Mouse (Mus musculus) ES-Bruce4 (cell line): ENCODE data around the gene Apmap. TPM values are rescaled to one million over a fixed set of nuclear protein-coding genes. Genes with fewer than 3 reads are reported as not detected.

ENCODE experiments used
- H3K27ac ChIP-seq: 2 replicates; pipeline ENCODE4 v1.5.1; 2012; ENCODE audit warnings: low read length, inconsistent platforms; ENCODE audit not compliant: insufficient read depth
- H3K27me3 ChIP-seq: 2 replicates; pipeline ENCODE4 v1.6.1; 2012; ENCODE audit warnings: mild to moderate bottlenecking, low read length, inconsistent platforms; ENCODE audit not compliant: control insufficient read depth, poor library complexity, insufficient read depth, severe bottlenecking
- H3K36me3 ChIP-seq: 2 replicates; pipeline ENCODE4 v1.6.1; 2012; ENCODE audit warnings: inconsistent platforms, mild to moderate bottlenecking, low read length, moderate library complexity; ENCODE audit not compliant: control insufficient read depth, poor library complexity, insufficient read depth, severe bottlenecking
- H3K4me1 ChIP-seq: one replicate; pipeline ENCODE4 v1.8.1; 2011; ENCODE audit warnings: low read length; ENCODE audit not compliant: control insufficient read depth, insufficient read depth
- H3K4me3 ChIP-seq: 2 replicates; pipeline ENCODE4 v1.5.1; 2011; ENCODE audit warnings: low read depth, mild to moderate bottlenecking, low read length
- H3K9ac ChIP-seq: 2 replicates; pipeline ENCODE4 v1.6.1; 2012; ENCODE audit warnings: low read depth, mild to moderate bottlenecking, inconsistent platforms; ENCODE audit not compliant: poor library complexity, severe bottlenecking
- H3K9me3 ChIP-seq: replicated peaks from 2 replicates; pipeline ENCODE4 v1.6.1; 2012; ENCODE audit warnings: mild to moderate bottlenecking, low read length, inconsistent platforms; ENCODE audit not compliant: control insufficient read depth, poor library complexity, insufficient read depth, severe bottlenecking
- CTCF ChIP-seq: IDR thresholded peaks from one replicate; pipeline ENCODE4 v1.8.1; 2011; ENCODE audit warnings: low read depth, low read length
- EP300 ChIP-seq: IDR thresholded peaks from 2 replicates; pipeline ENCODE4 v1.6.1; 2011; ENCODE audit warnings: low read depth, low read length; ENCODE audit not compliant: insufficient read depth
- POLR2A ChIP-seq: IDR thresholded peaks from one replicate; pipeline ENCODE4 v1.8.1; 2011; ENCODE audit warnings: low read length; ENCODE audit not compliant: insufficient read depth
- polyA plus RNA-seq: library from polyadenylated mRNA; stranded (reverse); fragments of >200 nt; gene quantifications from 2 replicates; pipeline ENCODE4 v1.2.4, GENCODE M21; 2011; ENCODE audit warnings: low read depth; ENCODE audit not compliant: missing spikeins, insufficient read depth, insufficient read length

Apmap gene
- 9.0 and 10.0 TPM in 2 replicates for polyA plus RNA-seq

DNA sequence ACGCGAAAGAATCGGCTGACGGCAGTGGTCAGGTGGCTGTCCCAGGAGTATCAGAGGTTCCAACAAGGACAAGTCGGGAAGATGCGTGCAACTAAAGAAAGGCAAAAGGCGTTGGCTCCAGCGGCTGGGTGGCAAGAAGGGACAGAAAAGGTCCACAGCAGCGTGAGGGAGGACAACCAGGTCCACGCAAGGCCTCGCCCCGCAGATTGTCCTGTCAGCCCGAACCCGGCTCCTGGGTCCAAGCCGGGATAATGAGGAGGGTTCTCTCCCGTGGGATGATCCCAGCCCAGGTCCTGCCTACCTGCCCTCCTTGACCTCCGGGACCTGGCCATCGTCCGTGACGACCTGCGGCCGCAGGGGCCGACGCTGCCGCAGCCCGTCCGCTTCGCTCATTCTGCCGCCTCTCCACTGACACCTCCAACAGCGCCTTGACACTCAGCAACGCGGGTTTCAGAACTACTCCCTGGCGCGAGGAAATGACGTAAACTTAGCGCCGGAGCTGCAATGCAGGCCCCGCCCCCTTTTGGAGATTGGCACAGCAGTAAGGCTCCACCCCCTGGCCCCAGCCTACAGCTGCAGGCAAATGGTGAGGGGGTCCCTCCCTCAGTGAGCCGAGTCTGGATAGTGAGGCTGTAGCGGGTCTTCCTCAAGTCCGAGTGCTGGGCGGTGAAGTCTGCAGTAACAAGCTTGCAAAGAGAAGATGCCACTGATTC, at the start of gene Apmap:
Gene Apmap (minus strand): TSS at position 481 of the 713 bp plus-strand sequence.
- H3K9ac ChIP-seq, result peak within 1 kb of the TSS; percentile 65
- H3K9me3 ChIP-seq, result no peaks in the 10 kb centered on the region
- H3K4me3 ChIP-seq, result peak within 1 kb of the TSS; percentile 83
- H3K27me3 ChIP-seq, result no peaks in the 10 kb centered on the region
- no peaks in the 10 kb centered on the region for H3K36me3 ChIP-seq
- no peak within 1 kb of the TSS for H3K27ac ChIP-seq
- H3K4me1 ChIP-seq, result no peaks in the 10 kb centered on the region
- TF ChIP-seq EP300 (no peak), POLR2A (peak; percentile 42)

DNA sequence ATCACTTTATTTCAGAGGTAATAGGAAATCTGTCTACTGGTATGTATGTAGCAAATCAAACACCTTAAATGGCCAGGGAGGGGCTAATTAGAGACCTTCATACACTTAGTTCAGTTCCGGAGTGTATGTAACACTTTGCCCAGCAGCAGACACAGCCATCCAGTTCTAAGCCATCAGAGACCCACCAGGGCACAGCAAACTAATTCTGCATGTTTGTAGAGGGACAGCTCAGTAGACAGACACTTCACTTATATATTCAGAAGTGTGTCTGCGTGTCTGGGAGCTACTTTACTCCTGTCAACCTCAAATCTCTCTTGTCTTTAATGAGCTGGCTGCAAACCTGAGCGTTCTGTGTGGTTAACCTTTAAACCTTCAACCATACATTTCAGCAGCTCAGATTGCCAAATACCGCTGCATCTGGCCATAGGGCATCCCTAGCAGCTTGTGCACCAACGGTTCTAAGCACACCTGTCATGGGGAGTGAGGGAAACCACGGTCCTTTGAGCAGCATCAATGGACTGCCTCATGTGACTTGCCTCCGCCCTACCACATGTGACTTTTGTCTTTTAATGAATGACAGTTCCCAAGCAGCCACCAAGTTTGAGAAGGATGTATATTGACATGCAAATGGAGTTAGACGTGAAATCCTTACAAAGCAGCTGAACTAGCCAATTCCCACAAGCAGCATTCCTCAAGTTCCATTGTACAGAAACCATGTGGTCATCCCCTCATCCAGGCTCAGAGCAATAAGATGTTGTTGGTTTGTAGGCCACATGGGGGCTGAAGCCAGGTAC, 48.8 kb upstream of the Apmap start:
- no peaks in the 10 kb centered on the region for H3K27me3 ChIP-seq
- H3K9me3 ChIP-seq, result peaks cover 8% of the 10 kb centered on the region; the same call in 1 of the 2 replicates
- peak overlapping the region; percentile 47; the same call in 1 of the 2 replicates for H3K27ac ChIP-seq
- no peaks in the 10 kb centered on the region for H3K36me3 ChIP-seq
- no peak overlapping the region for H3K9ac ChIP-seq
- H3K4me3 ChIP-seq, result no peak overlapping the region
- TF ChIP-seq POLR2A (no peak), EP300 (peak; percentile 99)
- peaks cover 8% of the 10 kb centered on the region for H3K4me1 ChIP-seq

DNA sequence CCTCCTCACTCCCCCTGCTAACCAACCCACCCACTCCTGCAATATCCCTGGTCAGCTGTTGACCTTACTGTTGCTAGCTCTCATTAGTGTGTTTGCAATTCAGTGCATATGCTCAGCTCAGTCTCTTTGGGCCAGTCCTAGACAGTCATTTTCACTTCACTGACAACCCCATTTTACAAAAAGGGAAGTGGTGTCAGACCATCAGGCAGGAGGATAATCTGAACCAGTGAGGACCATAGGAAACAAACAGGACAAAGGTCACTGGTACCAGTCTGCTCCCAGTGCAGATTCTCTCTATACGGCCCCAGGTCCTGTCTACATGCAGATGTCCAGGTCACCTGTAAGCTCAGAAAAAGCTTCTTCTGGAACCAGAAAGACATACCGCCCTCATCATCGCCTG, 47.7 kb upstream of the Apmap start:
- Histone ChIP-seq H3K27me3 (no peaks in the 10 kb centered on the region), H3K9ac (no peak overlapping the region), H3K4me1 (peaks cover 11% of the 10 kb centered on the region), H3K27ac (no peak overlapping the region), H3K36me3 (no peaks in the 10 kb centered on the region), H3K4me3 (no peak overlapping the region), H3K9me3 (peaks cover 8% of the 10 kb centered on the region; the same call in 1 of the 2 replicates)
- TF ChIP-seq EP300 (no peak), POLR2A (no peak), CTCF (no peak)

DNA sequence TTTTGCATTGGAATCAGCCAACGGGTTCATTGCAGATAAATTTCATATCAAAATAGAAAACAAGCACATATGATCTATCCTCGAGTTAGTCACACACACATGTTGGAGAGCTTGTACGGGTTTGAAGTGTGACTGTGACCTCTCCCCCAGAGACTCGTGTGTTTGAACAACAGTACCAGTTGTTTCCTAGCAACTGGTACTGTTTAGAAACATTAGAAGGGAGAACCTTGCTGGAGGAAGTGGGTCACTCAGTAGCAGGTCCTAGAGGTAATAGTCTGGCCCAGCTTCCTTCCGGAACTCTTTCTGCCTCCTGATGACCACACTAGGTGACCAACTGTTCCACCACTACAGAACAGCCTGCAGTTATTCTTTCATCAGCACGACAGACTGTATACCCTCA, 46.9 kb upstream of the Apmap start:
- TF ChIP-seq POLR2A (no peak), CTCF (no peak), EP300 (no peak)
- H3K27ac ChIP-seq, result no peak overlapping the region
- peaks cover 8% of the 10 kb centered on the region; the same call in 1 of the 2 replicates for H3K9me3 ChIP-seq
- no peaks in the 10 kb centered on the region for H3K36me3 ChIP-seq
- H3K4me1 ChIP-seq, result peaks cover 11% of the 10 kb centered on the region
- H3K4me3 ChIP-seq, result no peak overlapping the region
- no peaks in the 10 kb centered on the region for H3K27me3 ChIP-seq
- no peak overlapping the region for H3K9ac ChIP-seq

DNA sequence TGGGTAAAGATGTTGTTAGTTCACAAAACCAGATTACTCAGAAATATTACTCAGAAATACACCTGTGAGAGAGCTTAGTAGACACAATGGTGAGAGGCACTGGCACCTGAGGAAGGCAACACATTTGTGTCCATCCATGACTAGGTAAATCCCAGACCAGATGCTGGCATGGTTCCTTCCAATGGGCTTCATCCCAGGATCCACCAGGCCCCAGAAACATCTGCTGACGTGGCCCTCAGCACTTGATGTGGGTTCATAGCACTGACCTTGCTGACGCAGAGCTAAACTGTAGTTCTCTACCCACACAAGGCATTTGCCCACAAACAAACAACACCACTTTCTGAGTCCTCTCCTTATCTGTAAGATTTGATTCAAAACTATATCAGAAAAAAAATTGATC, 46.4 kb upstream of the Apmap start:
- H3K9me3 ChIP-seq, result peaks cover 8% of the 10 kb centered on the region; the same call in 1 of the 2 replicates
- H3K9ac ChIP-seq, result no peak overlapping the region
- no peaks in the 10 kb centered on the region for H3K36me3 ChIP-seq
- TF ChIP-seq EP300, result no peak
- no peak for TF ChIP-seq POLR2A
- no peak for TF ChIP-seq CTCF
- no peak overlapping the region for H3K4me3 ChIP-seq
- peaks cover 10% of the 10 kb centered on the region for H3K4me1 ChIP-seq
- H3K27ac ChIP-seq, result no peak overlapping the region
- no peaks in the 10 kb centered on the region for H3K27me3 ChIP-seq

DNA sequence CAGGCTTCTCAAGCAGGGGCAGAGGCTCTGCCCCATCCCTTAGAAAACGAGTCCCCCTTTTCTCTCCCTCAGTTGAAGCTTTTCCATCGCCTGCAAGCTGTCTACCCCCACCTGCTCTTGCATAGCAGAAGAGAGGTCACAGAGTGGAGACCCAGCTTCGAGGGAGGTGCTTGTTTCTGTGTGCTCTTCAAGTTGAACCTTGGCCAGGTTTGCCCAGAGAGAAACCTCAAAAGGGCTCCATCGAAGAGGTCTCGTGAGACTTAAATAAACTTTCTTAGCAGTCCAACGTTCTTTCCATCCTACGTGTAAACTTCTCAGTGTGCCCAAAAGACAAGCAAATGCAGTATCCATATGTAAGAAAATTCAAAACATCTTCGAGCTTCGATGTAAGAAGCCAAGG, 43.0 kb upstream of the Apmap start:
- H3K9me3 ChIP-seq, result no peaks in the 10 kb centered on the region
- H3K9ac ChIP-seq, result no peak overlapping the region
- no peak for TF ChIP-seq EP300
- no peak for TF ChIP-seq CTCF
- TF ChIP-seq POLR2A, result no peak
- no peak overlapping the region for H3K4me3 ChIP-seq
- no peaks in the 10 kb centered on the region for H3K36me3 ChIP-seq
- H3K27me3 ChIP-seq, result no peaks in the 10 kb centered on the region
- peaks cover 11% of the 10 kb centered on the region for H3K4me1 ChIP-seq
- no peak overlapping the region for H3K27ac ChIP-seq
